Mouse (Mus musculus): ENCODE measurements around the gene Sall1. TPM values are rescaled to one million over a fixed set of nuclear protein-coding genes. Genes with fewer than 3 reads are reported as not detected.
A peak's percentile ranks its signal among the peaks of the same experiment; 100 is the strongest.

Gene Sall1
- polyA plus RNA-seq, 1 experiment from 2014 or later, result 15.4 TPM

DNA sequence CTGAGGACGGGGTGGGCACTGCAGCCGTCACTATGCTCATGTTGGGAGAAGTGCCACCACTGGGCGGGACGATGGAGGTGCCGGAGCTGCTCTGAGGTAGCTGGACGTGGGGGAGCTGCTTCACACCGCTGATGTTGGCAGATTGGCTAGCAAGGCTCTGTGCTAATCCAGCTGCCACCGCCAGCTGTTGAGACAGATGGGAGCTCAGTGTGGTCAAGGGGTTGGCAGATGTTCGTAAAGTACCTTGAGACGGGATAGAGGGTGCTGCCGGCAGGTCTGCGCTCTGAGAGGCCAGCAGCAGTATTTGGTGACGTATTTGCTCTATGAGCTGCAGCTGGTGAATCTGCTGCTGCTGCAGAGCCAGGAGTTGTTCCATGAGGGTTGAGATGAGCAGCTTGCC is 11.6 kb downstream of the Sall1 start:
- Histone ChIP-seq H3K4me2 (replicated peaks) (no peak overlapping the region), H3K36me3 (peaks cover 3% of the 10 kb centered on the region; the same call in 1 of the 2 replicates), H3K27me3 (no peaks in the 10 kb centered on the region), H3K4me1 (peaks cover 31% of the 10 kb centered on the region), H3K9me3 (no peaks in the 10 kb centered on the region), H3K4me3 (no peak overlapping the region), H3K27ac (replicated peaks) (no peak overlapping the region), H3K9ac (replicated peaks) (no peak overlapping the region)
- ATAC-seq (replicated peaks), result no peak
- WGBS, result 88% methylated on average over 13 of the region's 13 CpGs

DNA sequence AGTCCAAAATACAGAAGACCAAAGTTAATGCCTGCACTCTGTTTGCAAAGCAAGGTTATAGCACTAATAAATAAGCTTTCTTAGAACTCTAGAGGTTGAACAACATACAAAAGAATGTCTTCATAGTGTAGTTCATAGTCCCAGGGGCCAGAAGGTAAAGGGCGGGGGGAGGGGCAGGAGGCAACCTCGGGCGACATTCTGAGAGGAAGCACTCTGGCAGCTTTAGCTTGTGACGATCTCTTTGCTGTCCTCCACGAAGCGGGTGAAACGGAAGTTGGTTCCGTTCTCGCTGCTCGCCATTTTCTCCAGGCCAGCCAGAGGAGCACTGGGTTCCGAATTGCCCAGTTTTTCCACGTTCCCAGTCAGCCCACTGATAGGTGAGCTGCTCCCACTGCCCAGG is 15.8 kb downstream of the Sall1 start:
- Histone ChIP-seq H3K9me3 (no peaks in the 10 kb centered on the region), H3K4me2 (replicated peaks) (no peak overlapping the region), H3K27ac (replicated peaks) (no peak overlapping the region), H3K9ac (replicated peaks) (no peak overlapping the region), H3K36me3 (peaks cover 3% of the 10 kb centered on the region; the same call in 1 of the 2 replicates), H3K27me3 (no peaks in the 10 kb centered on the region), H3K4me1 (peaks cover 18% of the 10 kb centered on the region), H3K4me3 (no peak overlapping the region)
- WGBS, result 68% methylated on average over 12 of the region's 12 CpGs
- ATAC-seq (replicated peaks), result no peak

DNA sequence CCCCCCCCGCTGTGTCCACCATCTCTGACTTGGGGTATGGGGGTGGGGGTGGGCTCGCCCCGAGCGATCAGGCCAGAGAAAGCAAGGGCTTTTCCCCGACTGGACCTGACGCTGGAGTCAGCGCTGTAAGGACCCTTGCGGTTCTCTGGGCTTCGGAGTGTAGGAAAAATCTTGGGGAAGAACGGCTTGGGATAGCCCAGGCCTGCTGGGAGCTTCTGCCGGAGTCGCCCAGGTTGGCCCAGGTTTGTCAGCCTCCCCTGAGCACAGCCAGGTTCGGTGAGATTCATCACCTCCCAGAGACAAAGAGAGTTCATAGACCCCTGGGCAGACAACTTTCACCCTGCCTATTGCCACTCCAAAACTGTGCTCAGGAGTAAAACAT is 17.8 kb downstream of the Sall1 start:
- WGBS, result 4% methylated on average over 11 of the region's 13 CpGs
- Histone ChIP-seq H3K27me3 (no peaks in the 10 kb centered on the region), H3K4me1 (peaks cover 22% of the 10 kb centered on the region), H3K27ac (replicated peaks) (no peak overlapping the region), H3K4me3 (peak overlapping the region; percentile 36), H3K36me3 (peaks cover 3% of the 10 kb centered on the region; the same call in 1 of the 2 replicates), H3K9me3 (no peaks in the 10 kb centered on the region), H3K9ac (replicated peaks) (peak overlapping the region; percentile 36; the same call in 1 of the 2 replicates), H3K4me2 (replicated peaks) (peak overlapping the region; percentile 74)
- peak; percentile 49 for ATAC-seq (replicated peaks)

DNA sequence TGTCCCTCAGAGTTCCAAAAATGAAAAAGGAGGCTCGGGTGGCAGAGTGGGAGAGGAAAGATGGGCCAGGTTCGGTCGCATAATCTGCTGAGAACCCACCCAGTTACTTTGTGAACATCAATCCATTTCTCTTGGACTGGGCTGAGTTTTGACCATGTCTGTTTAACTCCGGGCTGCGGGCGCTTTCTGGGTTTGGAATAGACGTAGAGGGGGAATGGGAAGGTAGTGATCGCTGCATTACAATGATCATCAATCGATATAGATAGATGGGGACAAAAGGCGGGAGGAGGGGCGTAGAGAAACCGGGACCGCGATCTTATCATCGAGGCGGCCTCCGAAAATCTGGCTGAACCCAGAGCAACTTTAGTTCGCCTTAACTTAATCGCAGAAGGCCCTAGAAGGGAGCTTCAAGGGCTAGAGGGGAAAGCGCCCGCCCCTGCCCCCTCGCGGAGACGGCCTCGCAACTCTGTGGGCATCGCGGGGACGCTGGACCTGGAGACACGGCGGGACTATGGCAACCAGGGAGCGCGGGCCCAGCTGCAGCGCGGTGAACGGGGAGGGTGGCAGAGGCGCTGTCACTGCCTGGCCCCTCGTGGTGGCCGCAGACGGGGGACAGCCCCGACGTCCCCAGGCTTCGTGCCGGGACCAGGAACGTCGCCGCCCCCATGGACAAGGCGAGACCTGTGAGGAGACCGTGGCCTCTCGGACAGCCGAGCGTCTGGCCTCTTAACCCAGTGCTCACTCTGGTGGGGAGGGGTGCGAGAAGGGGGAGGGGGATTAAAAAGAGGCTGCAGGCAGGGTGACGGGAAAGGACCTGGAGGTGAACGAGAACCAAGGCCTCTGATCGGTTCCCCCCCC is 18.5 kb downstream of the Sall1 start:
- Histone ChIP-seq H3K36me3 (no peaks in the 10 kb centered on the region), H3K27me3 (no peaks in the 10 kb centered on the region), H3K4me3 (peak overlapping the region; percentile 36), H3K9me3 (no peaks in the 10 kb centered on the region), H3K4me1 (peaks cover 23% of the 10 kb centered on the region), H3K27ac (replicated peaks) (no peak overlapping the region), H3K4me2 (replicated peaks) (peak overlapping the region; percentile 74), H3K9ac (replicated peaks) (peak overlapping the region; percentile 36; the same call in 1 of the 2 replicates)
- ATAC-seq (replicated peaks), result peak; percentile 73
- WGBS, result 7% methylated on average over 55 of the region's 55 CpGs

DNA sequence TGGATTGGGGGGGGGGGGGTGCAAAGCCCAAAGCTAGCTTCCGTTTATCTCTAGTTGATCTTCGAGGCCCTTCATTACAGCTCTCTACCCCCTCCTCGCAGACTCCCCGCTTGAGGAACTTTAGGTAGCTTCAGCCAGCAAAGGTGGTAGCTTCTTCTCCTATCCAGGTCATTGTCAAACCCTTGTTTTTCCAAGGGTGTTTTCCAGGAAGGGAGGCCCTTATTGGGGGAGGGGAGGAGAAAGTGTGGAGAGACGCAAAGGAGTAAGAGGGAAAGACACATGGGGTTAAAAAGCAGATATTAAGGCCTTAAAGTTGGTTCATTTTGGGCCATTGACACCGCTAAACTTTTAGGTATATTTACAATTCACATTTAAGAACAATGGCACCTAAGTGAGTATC is 19.2 kb downstream of the Sall1 start:
- Histone ChIP-seq H3K4me1 (peaks cover 23% of the 10 kb centered on the region), H3K27ac (replicated peaks) (no peak overlapping the region), H3K9ac (replicated peaks) (no peak overlapping the region), H3K36me3 (no peaks in the 10 kb centered on the region), H3K9me3 (no peaks in the 10 kb centered on the region), H3K4me2 (replicated peaks) (no peak overlapping the region), H3K27me3 (no peaks in the 10 kb centered on the region), H3K4me3 (no peak overlapping the region)
- no peak for ATAC-seq (replicated peaks)
- 23% methylated on average over 6 of the region's 6 CpGs for WGBS

DNA sequence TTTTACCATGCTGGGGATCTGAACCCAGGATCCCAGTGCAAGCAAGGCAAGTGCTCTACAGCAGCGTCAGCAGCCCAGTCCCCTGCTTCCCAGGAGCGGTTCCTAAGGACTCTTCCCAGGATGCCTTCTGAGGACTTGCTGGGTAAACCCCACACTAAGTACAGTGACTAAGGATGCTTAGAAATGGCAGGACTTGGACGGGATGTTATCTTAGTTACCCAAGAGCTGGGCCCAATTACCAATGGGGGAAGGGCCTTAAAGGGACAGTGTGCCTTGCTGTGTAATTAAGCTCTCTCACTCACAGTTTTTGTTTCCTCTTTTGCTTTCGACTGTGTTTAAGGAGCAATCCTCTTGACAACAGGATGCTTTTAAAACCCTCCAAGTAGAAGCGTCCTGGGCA is 22.8 kb downstream of the Sall1 start:
- no peak overlapping the region for H3K27ac ChIP-seq (replicated peaks)

DNA sequence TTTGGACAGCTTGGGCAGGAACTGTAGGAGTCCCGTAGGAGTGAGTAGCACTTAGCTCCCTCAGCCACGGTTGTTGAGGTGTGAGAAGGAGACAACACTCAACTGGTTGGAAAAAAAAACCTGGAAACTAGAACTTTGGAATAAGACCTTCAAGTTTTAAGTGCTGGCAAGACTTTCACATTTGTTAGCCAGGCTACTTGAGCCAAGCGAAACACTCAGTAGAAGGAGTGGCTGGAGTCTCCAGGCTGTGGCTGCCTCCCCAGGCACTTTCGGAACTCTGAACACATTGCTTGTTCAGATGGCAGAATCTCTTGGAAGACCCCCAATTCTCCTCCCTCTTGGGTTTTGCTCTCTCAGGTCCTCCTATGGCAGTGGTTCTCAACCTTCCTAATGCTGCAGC is 26.1 kb downstream of the Sall1 start:
- Histone ChIP-seq H3K9ac (replicated peaks) (no peak overlapping the region), H3K27ac (replicated peaks) (no peak overlapping the region), H3K4me2 (replicated peaks) (no peak overlapping the region), H3K36me3 (no peaks in the 10 kb centered on the region), H3K4me3 (no peak overlapping the region), H3K9me3 (no peaks in the 10 kb centered on the region), H3K4me1 (peaks cover 5% of the 10 kb centered on the region; the same call in 1 of the 2 replicates), H3K27me3 (no peaks in the 10 kb centered on the region)
- ATAC-seq (replicated peaks), result no peak
- 82% methylated on average over 4 of the region's 4 CpGs for WGBS

More for the DNA sequence above, 22.8 kb downstream of the Sall1 start:
- Histone ChIP-seq H3K36me3 (no peaks in the 10 kb centered on the region), H3K4me3 (no peak overlapping the region), H3K9me3 (no peaks in the 10 kb centered on the region), H3K4me1 (peaks cover 21% of the 10 kb centered on the region), H3K4me2 (replicated peaks) (no peak overlapping the region), H3K27me3 (no peaks in the 10 kb centered on the region), H3K9ac (replicated peaks) (no peak overlapping the region)
- no peak for ATAC-seq (replicated peaks)
- WGBS, result 12% methylated on average over 5 of the region's 5 CpGs

DNA sequence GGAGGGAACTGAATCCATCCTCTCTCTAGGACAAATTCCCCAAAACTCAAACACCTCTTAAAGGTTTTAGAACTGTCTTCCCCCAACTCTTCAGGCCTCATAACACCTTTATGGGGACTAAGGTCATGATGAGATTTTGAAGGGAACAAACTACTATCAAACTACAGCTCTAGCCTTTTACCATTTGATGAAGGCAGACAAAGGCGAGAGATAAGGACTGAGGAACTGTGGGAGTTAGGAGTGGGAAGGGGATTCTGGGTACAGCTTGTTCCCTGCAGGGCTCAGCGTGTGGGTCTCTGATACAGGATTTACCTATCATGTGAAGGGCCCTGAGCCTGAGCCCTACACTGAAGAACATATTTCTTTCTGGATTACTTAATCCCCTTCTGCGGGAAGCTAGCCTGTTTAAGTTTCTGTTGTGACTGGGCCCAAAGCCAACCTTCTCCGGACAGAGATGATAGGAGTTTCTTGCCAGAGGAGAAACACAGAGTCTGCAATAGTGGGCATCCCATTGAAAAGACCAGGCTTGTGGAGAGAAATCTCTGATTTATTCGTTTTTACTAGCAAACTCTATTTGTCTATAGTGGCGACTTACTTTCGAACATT is 27.4 kb downstream of the Sall1 start:
- WGBS, result 81% methylated on average over 7 of the region's 7 CpGs
- Histone ChIP-seq H3K4me3 (no peak overlapping the region), H3K36me3 (no peaks in the 10 kb centered on the region), H3K27ac (replicated peaks) (no peak overlapping the region), H3K9me3 (no peaks in the 10 kb centered on the region), H3K4me1 (peaks cover 5% of the 10 kb centered on the region; the same call in 1 of the 2 replicates), H3K4me2 (replicated peaks) (no peak overlapping the region), H3K9ac (replicated peaks) (no peak overlapping the region), H3K27me3 (no peaks in the 10 kb centered on the region)
- no peak for ATAC-seq (replicated peaks)

DNA sequence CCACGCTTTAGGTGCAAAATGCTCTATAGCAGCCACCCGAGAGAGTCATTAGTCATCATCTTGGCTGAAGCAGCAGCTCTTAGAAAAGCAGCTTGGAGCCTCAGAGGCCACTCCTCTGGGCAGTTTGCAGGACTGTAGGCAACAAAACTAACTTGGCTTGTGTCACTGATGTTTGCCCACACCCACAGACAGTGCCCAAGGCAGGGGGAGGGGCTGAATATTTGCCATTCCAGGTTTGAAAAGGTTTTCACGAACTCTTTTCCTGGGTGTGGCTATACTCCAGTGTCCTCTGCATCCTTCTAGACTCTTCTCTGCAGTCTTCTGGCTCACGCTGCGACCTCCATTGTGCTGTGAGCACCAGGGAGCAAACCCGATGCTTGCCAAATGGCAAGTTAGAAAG is 28.4 kb downstream of the Sall1 start:
- no peaks in the 10 kb centered on the region for H3K36me3 ChIP-seq
- no peaks in the 10 kb centered on the region for H3K4me1 ChIP-seq
- 56% methylated on average over 6 of the region's 6 CpGs for WGBS
- no peak overlapping the region for H3K4me3 ChIP-seq
- no peak overlapping the region for H3K4me2 ChIP-seq (replicated peaks)
- H3K27me3 ChIP-seq, result no peaks in the 10 kb centered on the region
- H3K9ac ChIP-seq (replicated peaks), result no peak overlapping the region
- no peaks in the 10 kb centered on the region for H3K9me3 ChIP-seq
- no peak overlapping the region for H3K27ac ChIP-seq (replicated peaks)
- no peak for ATAC-seq (replicated peaks)

DNA sequence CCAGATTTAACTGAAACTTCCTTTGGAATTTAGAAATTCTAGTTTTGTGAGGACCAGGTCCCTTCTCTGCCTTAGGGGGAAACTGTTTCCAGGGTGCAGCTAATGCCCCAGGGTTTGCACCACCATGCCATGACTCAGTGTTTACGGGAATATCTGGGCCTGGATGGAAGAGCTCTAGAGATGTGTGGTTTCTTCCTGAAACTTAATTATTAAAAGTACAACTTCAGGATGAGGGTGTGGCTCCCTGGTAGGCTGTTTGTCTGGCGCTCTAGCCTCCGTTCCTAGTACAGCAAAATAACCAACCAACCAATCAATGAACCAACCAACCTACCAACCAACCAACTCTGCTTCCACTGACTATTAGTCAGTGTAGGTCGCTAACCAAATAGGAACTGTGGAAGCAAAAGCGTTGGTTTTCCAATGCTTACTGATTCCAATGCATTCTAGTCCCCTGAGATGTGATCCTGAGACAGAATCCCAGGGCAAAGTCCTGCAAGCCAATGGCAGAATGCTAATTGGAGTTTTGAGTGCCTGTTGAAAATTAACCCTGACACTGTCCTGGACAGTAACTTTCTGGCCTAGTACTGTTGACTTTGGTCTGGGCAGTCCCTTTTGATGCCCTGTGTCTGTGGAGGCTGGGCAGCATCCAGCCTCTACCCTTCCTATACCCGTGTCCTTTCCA is 31.0 kb downstream of the Sall1 start:
- no peaks in the 10 kb centered on the region for H3K4me1 ChIP-seq
- no peaks in the 10 kb centered on the region for H3K9me3 ChIP-seq
- H3K4me3 ChIP-seq, result no peak overlapping the region
- no peak for ATAC-seq (replicated peaks)
- no peak overlapping the region for H3K4me2 ChIP-seq (replicated peaks)
- H3K9ac ChIP-seq (replicated peaks), result no peak overlapping the region
- H3K27me3 ChIP-seq, result no peaks in the 10 kb centered on the region; the same call in 1 of the 2 replicates
- H3K27ac ChIP-seq (replicated peaks), result no peak overlapping the region
- 88% methylated on average over 6 of the region's 6 CpGs for WGBS
- H3K36me3 ChIP-seq, result no peaks in the 10 kb centered on the region

DNA sequence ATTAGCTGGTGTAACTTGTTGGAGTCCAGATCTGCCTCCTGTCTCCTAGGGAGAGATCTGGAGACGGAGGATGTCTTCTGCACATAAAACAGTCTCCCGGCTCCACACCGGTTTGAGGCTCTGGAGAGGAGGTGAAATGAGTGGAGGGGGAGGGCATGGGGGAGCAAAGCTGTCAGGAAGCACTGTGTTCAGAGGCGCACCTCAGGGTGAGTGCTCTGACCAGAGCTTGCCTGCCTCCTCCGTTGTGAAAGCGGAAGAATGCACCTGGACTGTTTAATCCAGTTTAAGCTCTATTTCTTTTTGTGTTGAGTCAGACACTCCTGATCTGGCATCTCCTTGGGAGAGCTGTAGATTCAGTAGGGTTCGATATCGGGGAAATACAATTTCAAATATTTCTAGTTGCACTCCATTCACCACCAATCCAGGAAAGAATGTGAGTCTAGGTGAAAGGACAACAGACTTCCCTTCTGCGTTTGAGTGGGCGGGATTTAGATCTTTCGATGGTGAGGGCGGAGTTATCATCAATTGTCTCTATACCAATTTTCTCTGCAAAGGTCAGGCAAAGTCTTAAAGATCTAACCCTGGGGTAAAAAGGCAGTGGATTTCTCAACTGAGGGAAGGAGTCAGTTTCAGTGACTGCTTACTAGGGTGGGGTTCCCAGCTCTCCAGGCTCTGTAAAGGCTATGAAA is 31.8 kb downstream of the Sall1 start:
- H3K36me3 ChIP-seq, result no peaks in the 10 kb centered on the region
- WGBS, result 28% methylated on average over 12 of the region's 12 CpGs
- H3K4me2 ChIP-seq (replicated peaks), result no peak overlapping the region

More for the DNA sequence above, 31.8 kb downstream of the Sall1 start:
- Histone ChIP-seq H3K4me3 (no peak overlapping the region), H3K9me3 (no peaks in the 10 kb centered on the region), H3K4me1 (peaks cover 5% of the 10 kb centered on the region), H3K27me3 (no peaks in the 10 kb centered on the region; the same call in 1 of the 2 replicates), H3K27ac (replicated peaks) (no peak overlapping the region), H3K9ac (replicated peaks) (no peak overlapping the region)
- ATAC-seq (replicated peaks), result no peak

All from forebrain, embryonic 15.5 days (tissue).